Mouse (Mus musculus) CD4-positive, CD25-positive, alpha-beta regulatory T cell (primary cell): ENCODE results near the gene Ccdc8. TPM values are rescaled to one million over a fixed set of nuclear protein-coding genes. Genes with fewer than 3 reads are reported as not detected.

Experiments
- polyA plus RNA-seq: library from polyadenylated mRNA; unstranded; fragments of 100-300 nt; shearing (Covaris generic); gene quantifications from one replicate; pipeline ENCODE4 v1.2.1, GENCODE M21; 2017

The Ccdc8 gene
- 0.13 TPM for polyA plus RNA-seq

DNA sequence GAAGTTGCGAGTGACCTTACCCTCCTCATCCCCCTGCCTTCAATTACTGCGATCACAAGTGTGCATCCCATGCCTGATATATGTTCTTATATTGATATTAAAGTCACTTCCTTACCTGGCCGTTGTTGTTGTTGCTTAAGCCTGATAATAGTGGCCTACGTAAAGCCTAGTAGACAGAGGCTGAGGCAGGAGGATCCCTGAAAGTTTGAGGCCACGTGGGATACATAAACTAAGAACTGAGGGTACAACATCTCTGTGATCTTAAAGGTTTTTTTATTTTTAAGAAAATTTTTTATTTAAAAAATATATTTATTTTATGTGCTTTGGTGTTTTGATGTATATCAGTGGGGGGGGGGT lies at the start of gene Ccdc8:
TSS of gene Ccdc8 (plus strand) at position 258 of the 357 bp plus-strand sequence.

DNA sequence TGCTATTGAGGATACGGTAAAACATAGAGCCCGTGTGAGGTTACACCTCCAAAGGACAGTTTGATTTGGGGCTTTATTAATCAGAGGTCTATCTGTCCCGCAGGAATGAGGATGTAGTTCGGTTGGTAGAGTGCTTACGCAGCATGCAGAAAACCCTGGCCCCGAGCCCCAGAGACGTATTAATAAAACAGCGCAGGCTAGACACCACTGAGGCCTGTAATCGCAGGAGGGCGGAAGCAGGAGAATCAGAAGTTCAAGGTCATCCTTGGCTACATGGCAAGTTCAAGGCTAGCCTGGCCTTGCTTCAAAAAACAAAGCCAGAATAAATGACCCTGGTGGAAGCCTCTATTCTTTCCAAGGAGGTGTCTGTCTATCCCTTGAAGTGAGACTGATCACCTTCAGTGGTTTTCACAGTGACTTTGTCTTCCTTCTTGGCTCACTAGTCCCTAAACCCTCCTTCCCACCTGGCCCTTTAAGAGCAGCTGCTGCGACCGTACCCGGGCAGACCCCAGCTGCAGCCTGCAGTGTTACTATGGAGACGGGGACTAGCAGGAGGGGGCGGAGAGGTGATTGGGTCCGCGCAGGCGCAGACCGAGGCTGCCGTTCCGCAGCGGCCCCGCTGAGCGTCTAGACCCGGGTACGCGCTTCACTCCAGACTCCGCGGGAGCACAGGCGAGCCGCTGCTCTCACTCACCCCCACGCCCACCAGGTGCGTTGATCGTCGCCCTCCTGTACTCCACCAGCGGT lies 48.3 kb upstream of the Ccdc8 start, which contains the start of gene Pnmal2:
TSS of gene Pnmal2 (plus strand) at position 622 of the 747 bp plus-strand sequence.

DNA sequence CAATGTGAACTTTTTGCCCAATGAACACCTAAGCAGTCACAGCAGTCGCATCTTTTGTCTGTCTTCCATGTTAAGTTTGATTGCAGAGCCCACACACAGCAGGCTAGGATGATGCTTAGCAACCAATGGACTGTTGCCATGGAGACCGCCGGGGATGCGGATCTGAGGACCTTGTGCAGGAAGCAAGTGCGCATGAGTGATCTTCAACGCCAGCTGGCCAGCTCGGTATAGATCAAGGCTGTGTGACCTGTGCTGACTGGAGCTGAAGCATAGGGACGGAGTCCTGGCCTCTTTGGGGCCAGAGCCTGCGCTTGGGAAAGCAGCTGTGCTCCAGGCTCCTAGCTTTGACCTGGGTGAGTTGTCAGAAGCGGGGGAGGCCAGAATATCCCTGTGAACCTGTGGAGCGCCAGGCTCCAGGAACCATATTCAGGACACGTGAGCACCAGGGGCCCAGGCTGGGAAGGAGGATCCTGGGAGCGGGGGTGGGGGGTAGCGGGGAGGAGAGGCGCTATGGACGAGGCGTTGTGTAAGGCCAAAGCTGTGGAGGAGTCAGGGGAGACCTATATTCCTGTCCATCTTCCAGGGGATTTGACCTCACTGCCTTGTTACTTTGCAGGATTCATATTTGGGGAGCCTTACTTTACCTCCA lies 32.8 kb upstream of the Ccdc8 start, which contains the start of gene Pnmal1:
TSS of gene Pnmal1 (plus strand) at position 141 of the 649 bp plus-strand sequence.

DNA sequence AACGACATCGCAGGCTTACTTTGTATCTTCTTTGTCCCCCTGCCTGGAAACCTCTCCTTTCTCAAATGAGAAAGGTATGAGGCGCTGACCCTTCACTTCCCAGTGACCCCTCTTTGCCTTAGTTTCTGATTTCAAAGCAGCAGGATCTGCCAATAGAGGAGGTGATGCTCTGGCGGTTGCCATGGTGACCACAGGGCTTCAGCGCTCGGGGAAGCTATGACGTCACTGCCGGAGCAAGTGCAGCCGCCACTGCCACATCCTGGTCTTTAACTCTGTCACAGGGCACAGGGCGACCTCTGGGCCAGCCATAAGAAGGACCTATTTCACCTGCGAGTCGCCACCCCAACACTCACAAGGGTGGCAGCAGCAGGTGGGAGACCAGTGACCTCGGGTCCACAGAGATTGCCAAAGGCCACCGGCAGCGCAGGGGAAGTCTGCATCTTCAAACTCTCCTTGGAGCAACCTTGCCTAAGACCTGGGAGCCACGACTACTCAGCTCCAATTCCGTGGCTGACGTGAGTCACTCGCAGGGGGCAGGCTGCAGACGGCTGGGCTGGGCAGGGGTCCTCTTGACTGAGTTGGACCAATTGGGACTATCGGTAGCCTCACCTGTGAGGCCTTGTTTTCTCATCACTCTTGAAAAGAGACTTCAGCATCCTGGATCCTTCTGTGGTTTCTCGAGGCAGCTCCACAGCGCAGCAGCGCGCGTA lies 9.5 kb upstream of the Ccdc8 start, which contains the start of gene Gm42372:
TSS of gene Gm42372 (plus strand) at position 228 of the 710 bp plus-strand sequence.

DNA sequence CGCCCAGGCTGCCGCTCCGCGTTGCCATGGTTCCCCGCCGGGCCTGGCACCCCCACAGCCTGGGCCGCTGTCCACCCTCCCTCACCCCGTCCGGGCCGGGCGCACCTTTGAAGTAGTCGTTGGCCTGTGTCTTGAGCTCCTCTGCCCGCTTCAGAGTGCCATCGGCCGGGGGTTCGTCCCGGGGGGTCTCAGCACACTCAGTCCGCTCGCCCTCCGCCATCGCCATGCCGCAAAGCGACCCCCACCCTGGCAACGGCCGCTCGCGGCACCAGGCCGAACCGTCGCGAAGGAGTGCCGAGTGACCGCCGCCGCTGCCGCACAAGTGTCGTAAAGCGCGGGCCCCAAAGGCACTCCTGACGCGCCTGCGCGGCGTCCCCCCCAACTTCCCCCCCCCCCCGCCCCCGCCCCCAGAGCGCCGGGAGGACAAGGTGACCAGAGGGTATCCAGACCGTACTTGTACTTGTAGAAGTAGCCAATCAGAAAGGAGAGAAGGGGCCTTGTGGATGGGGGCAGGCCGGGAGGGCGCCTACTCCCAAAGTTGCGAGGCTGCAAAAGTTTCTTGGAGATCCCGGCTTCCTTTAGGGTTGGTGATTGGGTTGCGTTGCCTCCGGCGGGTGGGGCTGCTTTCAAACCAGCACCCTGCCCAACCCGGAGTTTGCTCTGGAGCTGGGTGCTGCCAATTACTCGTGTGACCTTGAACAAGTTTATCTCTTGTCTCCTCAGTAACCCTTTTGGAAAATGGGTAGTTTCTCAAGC lies 35.3 kb downstream of the Ccdc8 start, which contains the start of gene Ppp5c:
TSS of gene Ppp5c (minus strand) at position 337 of the 756 bp plus-strand sequence.

Other genes with a start within 250 kb of the Ccdc8 start
- gene Slc1a5, start 211.4 kb upstream of the Ccdc8 start, polyA plus RNA-seq: 349 TPM
- gene Strn4, start 176.8 kb upstream of the Ccdc8 start, polyA plus RNA-seq: 84.7 TPM
- 25.6 TPM for gene Fkrp, start 176.0 kb upstream of the Ccdc8 start, polyA plus RNA-seq
- gene Prkd2, start 149.8 kb upstream of the Ccdc8 start, polyA plus RNA-seq: 220 TPM
- 0.12 TPM for gene Dact3, start 117.4 kb upstream of the Ccdc8 start, polyA plus RNA-seq
- gene Gng8, start 100.9 kb upstream of the Ccdc8 start, polyA plus RNA-seq: not detected
- 10.5 TPM for gene Ptgir, start 86.2 kb upstream of the Ccdc8 start, polyA plus RNA-seq
- gene Calm3, start 68.6 kb upstream of the Ccdc8 start, polyA plus RNA-seq: 135 TPM
- gene Pnmal2, start 48.0 kb upstream of the Ccdc8 start, polyA plus RNA-seq: not detected
- not detected for gene Pnmal1, start 33.0 kb upstream of the Ccdc8 start, polyA plus RNA-seq
- 3.3 TPM for gene Gm42372, start 9.6 kb upstream of the Ccdc8 start, polyA plus RNA-seq
- gene Ppp5c, start 35.2 kb downstream of the Ccdc8 start, polyA plus RNA-seq: 136 TPM
- 0.71 TPM for gene Hif3a, start 69.7 kb downstream of the Ccdc8 start, polyA plus RNA-seq
- gene Psg16, start 81.3 kb downstream of the Ccdc8 start, polyA plus RNA-seq: 0.68 TPM
- not detected for gene Ceacam3, start 157.6 kb downstream of the Ccdc8 start, polyA plus RNA-seq
- gene Psg29, start 210.8 kb downstream of the Ccdc8 start, polyA plus RNA-seq: not detected